Mouse (Mus musculus) C2C12 (cell line): ENCODE results near the gene Otud4.

Experiments
- CEBPB ChIP-seq: IDR thresholded peaks from one replicate; pipeline ENCODE4 v1.6.1; 2011; ENCODE audit warnings: low read depth, mild to moderate bottlenecking, control low read depth, moderate library complexity
- CTCF ChIP-seq: IDR thresholded peaks from one replicate; pipeline ENCODE4 v1.5.1; 2011; ENCODE audit not compliant: control insufficient read depth, insufficient read depth, insufficient read length
- MAX ChIP-seq: IDR thresholded peaks from one replicate; pipeline ENCODE4 v1.6.1; 2011; ENCODE audit warnings: mild to moderate bottlenecking, control low read depth
- MYOD1 ChIP-seq: IDR thresholded peaks from one replicate; pipeline ENCODE4 v1.6.1; 2011; ENCODE audit warnings: low read depth; ENCODE audit not compliant: control insufficient read depth, insufficient read length
- MYOG ChIP-seq: IDR thresholded peaks from one replicate; pipeline ENCODE4 v1.6.1; 2011; ENCODE audit not compliant: control insufficient read depth, insufficient read length; ENCODE audit errors: extremely low read depth
- USF1 ChIP-seq: IDR thresholded peaks from one replicate; pipeline ENCODE4 v1.6.1; 2011; ENCODE audit warnings: low read depth, mild to moderate bottlenecking, control low read depth, moderate library complexity

- TF ChIP-seq CTCF, result no peak
- TF ChIP-seq MYOG, result no peak
- TF ChIP-seq MAX, result no peak
- no peak for TF ChIP-seq USF1
- no peak for TF ChIP-seq CEBPB
- TF ChIP-seq MYOD1, result peak; percentile 5
These were observed 26.5 kb upstream of the Otud4 start for GRCm38 (mm10) chr8:79612965-79613364.
